Comparison of ENCODE assay signal across 9 mouse cellular contexts in genomic region chr1:162453578-162453977, GRCm38 (mm10). TPM values are rescaled to one million over a fixed set of nuclear protein-coding genes. Genes with fewer than 3 reads are reported as not detected.
A peak's percentile ranks its signal among the peaks of the same experiment; 100 is the strongest.
DNase-seq lines count a peak whose midpoint lies in the region; ATAC-seq and TF ChIP-seq lines count a peak whose summit lies in the region.
"Had no signal": no experiment of that assay in that cellular context is flagged by ENCODE, and none has a peak within 500 bp of the region (broad histone marks: within the 10 kb centered on the region; RNA-seq: fewer than 3 reads in every experiment).

No protein-coding gene starts in this region.

- H3K27me3 ChIP-seq in lung, postnatal 0 days (replicated peaks; ENCODE audit: insufficient read depth, low read length): no peaks in the 10 kb centered on the region
- no peaks in the 10 kb centered on the region for H3K27me3 ChIP-seq in forebrain, embryonic 12.5 days
- H3K27me3 ChIP-seq: limb, embryonic 13.5 days had no signal

- ATAC-seq in lung, postnatal 0 days: peak; percentile 58
- peak; percentile 33; the same call in 1 of the 2 replicates for ATAC-seq in forebrain, embryonic 12.5 days (ENCODE audit: low FRiP score)

- peak; percentile 26 for DNase-seq in lung, postnatal 0 days (ENCODE audit: low spot score)
- DNase-seq in lung, postnatal 4 days: no peak
- DNase-seq in cerebellum, adult 11-12 months: peak; percentile 70
- peak; percentile 27 to 58 for DNase-seq in kidney, postnatal 4 days
- no peak for DNase-seq in right cerebral cortex, postnatal 4 days
- DNase-seq in liver: no peak
- no peak for DNase-seq in layer of hippocampus, adult 9-11 months

- H3K27ac ChIP-seq in lung, postnatal 0 days (ENCODE audit: low read length): no peak overlapping the region
- H3K27ac ChIP-seq in forebrain, embryonic 12.5 days: no peak overlapping the region
- H3K27ac ChIP-seq: limb, embryonic 13.5 days had no signal

- no peaks in the 10 kb centered on the region for H3K9me3 ChIP-seq in lung, postnatal 0 days (ENCODE audit: low read length)
- H3K9me3 ChIP-seq in forebrain, embryonic 12.5 days: no peaks in the 10 kb centered on the region
- H3K9me3 ChIP-seq: limb, embryonic 13.5 days had no signal

- no peaks in the 10 kb centered on the region for H3K4me1 ChIP-seq in lung, postnatal 0 days (ENCODE audit: insufficient read depth, low read depth, low read length)
- no peaks in the 10 kb centered on the region; the same call in 1 of the 2 replicates for H3K4me1 ChIP-seq in forebrain, embryonic 12.5 days

- H3K36me3 ChIP-seq in lung, postnatal 0 days (ENCODE audit: insufficient read depth, low read length): no peaks in the 10 kb centered on the region
- H3K36me3 ChIP-seq in forebrain, embryonic 12.5 days (replicated peaks): no peaks in the 10 kb centered on the region
- H3K36me3 ChIP-seq: limb, embryonic 13.5 days had no signal

- no peak overlapping the region for H3K4me3 ChIP-seq in lung, postnatal 0 days (ENCODE audit: low read depth, low read length)
- no peak overlapping the region for H3K4me3 ChIP-seq in forebrain, embryonic 12.5 days (replicated peaks)
- H3K4me3 ChIP-seq: limb, embryonic 13.5 days had no signal

- TF ChIP-seq EP300 in lung, postnatal 0 days (IDR thresholded peaks at IDR 0.05): no peak

- H3K9ac ChIP-seq in lung, postnatal 0 days (replicated peaks; ENCODE audit: low read depth): no peak overlapping the region
- H3K9ac ChIP-seq in forebrain, embryonic 12.5 days: no peak overlapping the region
- H3K9ac ChIP-seq: limb, embryonic 13.5 days had no signal

- WGBS in lung, postnatal 0 days: 17% methylated on average over 8 of the region's 8 CpGs
- WGBS in forebrain, embryonic 12.5 days: 47% methylated on average over 8 of the region's 8 CpGs

- no peak for TF ChIP-seq CTCF in lung, postnatal 0 days (IDR thresholded peaks at IDR 0.05)

- H3K4me2 ChIP-seq in lung, postnatal 0 days (replicated peaks; ENCODE audit: low read depth, low read length): 0 out of 2 replicates have a peak overlapping the region, but pooled peaks have one; percentile 6
- H3K4me2 ChIP-seq in forebrain, embryonic 12.5 days: no peak overlapping the region
- H3K4me2 ChIP-seq: limb, embryonic 13.5 days had no signal

RNA-seq across cellular contexts. Expression of gene Dnm3, which starts 24.3 kb away (rescaled TPM):
- 3.4 and 4.0 TPM in 2 replicates for polyA plus RNA-seq in lung, postnatal 0 days (2015; fragmentation: Nextera tagmentation; extraction: Ambion mirVana)
- polyA plus RNA-seq in forebrain, embryonic 12.5 days (2016; fragmentation: Nextera tagmentation; extraction: Ambion mirVana): 12.1 and 13.0 TPM in 2 replicates

Comparison
In these comparisons a context has a peak if more than half of its experiments do, and no peak if none do; other contexts are left out.
1. DNase-seq: peak in lung, postnatal 0 days (single experiment), cerebellum, adult 11-12 months (single experiment) and kidney, postnatal 4 days (2 of 2); none in lung, postnatal 4 days (0 of 2), right cerebral cortex, postnatal 4 days (single experiment), liver (single experiment) and layer of hippocampus, adult 9-11 months (single experiment).